21 mouse cellular contexts compared by ENCODE assay signal in the genomic region with DNA sequence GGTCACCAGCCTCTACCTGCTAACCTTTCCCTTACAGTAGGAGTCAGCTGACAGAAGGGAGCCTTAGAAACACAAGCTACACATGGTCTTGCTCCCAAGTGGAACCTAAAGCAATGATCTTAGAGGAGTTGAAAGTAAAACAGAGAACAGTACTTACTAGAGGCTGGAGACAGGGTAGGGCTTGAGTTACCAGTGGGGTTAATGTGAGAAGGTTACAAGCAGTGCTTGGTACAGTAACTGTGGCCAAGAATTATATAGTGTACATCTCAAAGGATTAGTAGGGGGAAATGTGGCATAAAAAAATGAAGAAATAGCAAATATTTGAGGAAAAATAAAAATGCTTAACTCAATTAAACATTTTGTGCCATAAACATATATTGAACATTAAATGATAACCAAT.
DNase-seq lines count a peak whose midpoint lies in the region; ATAC-seq and TF ChIP-seq lines count a peak whose summit lies in the region.
"Had no signal": no experiment of that assay in that cellular context is flagged by ENCODE, and none has a peak within 500 bp of the region (broad histone marks: within the 10 kb centered on the region; RNA-seq: fewer than 3 reads in every experiment).

No protein-coding gene starts in this region.

- no peaks in the 10 kb centered on the region for H3K36me3 ChIP-seq in midbrain, embryonic 11.5 days (ENCODE audit: control insufficient read depth, insufficient read depth, low read length)
- H3K36me3 ChIP-seq in midbrain, embryonic 15.5 days (replicated peaks): no peaks in the 10 kb centered on the region
- no peaks in the 10 kb centered on the region for H3K36me3 ChIP-seq in limb, embryonic 14.5 days (ENCODE audit: control insufficient read depth, insufficient read depth, low read length)
- H3K36me3 ChIP-seq: forebrain, embryonic 15.5 days; G1E had no signal

- H3K4me3 ChIP-seq in left cerebral cortex, adult 2 months: no peak overlapping the region
- H3K4me3 ChIP-seq in midbrain, embryonic 11.5 days (ENCODE audit: low read depth, low read length): no peak overlapping the region
- no peak overlapping the region for H3K4me3 ChIP-seq in midbrain, embryonic 15.5 days
- H3K4me3 ChIP-seq in limb, embryonic 14.5 days (replicated peaks; ENCODE audit: low read length): no peak overlapping the region
- no peak overlapping the region for H3K4me3 ChIP-seq in olfactory bulb, adult 2 months (ENCODE audit: insufficient read depth, low read depth, low read length)
- H3K4me3 ChIP-seq: forebrain, embryonic 13.5 days; forebrain, embryonic 15.5 days had no signal

- TF ChIP-seq CTCF in left cerebral cortex, adult 2 months (IDR thresholded peaks at IDR 0.05): no peak
- no peak for TF ChIP-seq CTCF in olfactory bulb, adult 2 months (IDR thresholded peaks at IDR 0.05; ENCODE audit: insufficient read depth, low read depth, low read length)

- intact Hi-C loops in left cerebral cortex, adult 2 months (cut with DNase I): loop anchor here (1.0 to 5.0 kb wide), 3 partner anchors 55 to 123 kb away; no protein-coding TSS in a partner anchor
- intact Hi-C loops in left cerebral cortex, postnatal 4 days (cut with DNase I): no loop called here

- H3K4me2 ChIP-seq in midbrain, embryonic 11.5 days: no peak overlapping the region
- no peak overlapping the region for H3K4me2 ChIP-seq in midbrain, embryonic 15.5 days
- no peak overlapping the region for H3K4me2 ChIP-seq in limb, embryonic 14.5 days (replicated peaks; ENCODE audit: low read depth, low read length, severe bottlenecking)
- H3K4me2 ChIP-seq: forebrain, embryonic 15.5 days had no signal

- H3K27me3 ChIP-seq in midbrain, embryonic 11.5 days (ENCODE audit: control insufficient read depth, insufficient read depth, low read length): no peaks in the 10 kb centered on the region
- no peaks in the 10 kb centered on the region for H3K27me3 ChIP-seq in midbrain, embryonic 15.5 days (replicated peaks)
- no peaks in the 10 kb centered on the region for H3K27me3 ChIP-seq in limb, embryonic 14.5 days (ENCODE audit: control insufficient read depth, insufficient read depth, low read length)
- H3K27me3 ChIP-seq: forebrain, embryonic 13.5 days; forebrain, embryonic 15.5 days; Patski had no signal

- TF ChIP-seq POLR2A in limb, embryonic 14.5 days (IDR thresholded peaks at IDR 0.05; ENCODE audit: borderline replicate concordance, extremely low read depth, insufficient read depth, insufficient read length): no peak
- TF ChIP-seq POLR2A in olfactory bulb, adult 2 months (IDR thresholded peaks at IDR 0.05; ENCODE audit: insufficient read depth, low read depth, low read length): no peak

- no peaks in the 10 kb centered on the region for H3K4me1 ChIP-seq in midbrain, embryonic 11.5 days (ENCODE audit: control insufficient read depth, insufficient read depth, low read length)
- peaks cover 7% of the 10 kb centered on the region; the same call in 1 of the 2 replicates for H3K4me1 ChIP-seq in midbrain, embryonic 15.5 days
- peaks cover 22% of the 10 kb centered on the region; the same call in 1 of the 2 replicates for H3K4me1 ChIP-seq in limb, embryonic 14.5 days (ENCODE audit: control insufficient read depth, insufficient read depth, low read length)
- H3K4me1 ChIP-seq in olfactory bulb, adult 2 months (ENCODE audit: control insufficient read depth, insufficient read depth, low read length): peaks cover 5% of the 10 kb centered on the region; the same call in 1 of the 2 replicates

- no peak for ATAC-seq in midbrain, embryonic 11.5 days (ENCODE audit: low FRiP score)
- no peak for ATAC-seq in midbrain, embryonic 15.5 days (replicated peaks)
- ATAC-seq in limb, embryonic 14.5 days (ENCODE audit: low FRiP score, low read depth): 0 out of 2 replicates have a peak, but pooled peaks have one; percentile 60
- ATAC-seq: activated CD4-positive, CD25-positive, alpha-beta regulatory T cell, adult 4 months; forebrain, postnatal 0 days; Patski had no signal

- H3K9ac ChIP-seq in midbrain, embryonic 11.5 days (ENCODE audit: low read length): no peak overlapping the region
- no peak overlapping the region for H3K9ac ChIP-seq in midbrain, embryonic 15.5 days
- no peak overlapping the region for H3K9ac ChIP-seq in limb, embryonic 14.5 days (ENCODE audit: low read depth, low read length, severe bottlenecking)
- H3K9ac ChIP-seq: forebrain, embryonic 13.5 days; forebrain, postnatal 0 days had no signal

- no peak for DNase-seq in left cerebral cortex, adult 2 months (ENCODE audit: extremely low spot score in 1 of 2, low spot score in 2 of 2)
- no peak for DNase-seq in left cerebral cortex, postnatal 4 days
- peak; percentile 19 for DNase-seq in midbrain, embryonic 11.5 days (ENCODE audit: low spot score, missing footprints)
- no peak for DNase-seq in limb, embryonic 14.5 days (ENCODE audit: low spot score)
- DNase-seq in frontal cortex, postnatal 25 days (ENCODE audit: low spot score in 2 of 2): no peak
- DNase-seq in ovary, postnatal 36 days (ENCODE audit: low spot score): no peak
- DNase-seq: adrenal gland, adult 8-10 months; adrenal gland, postnatal 14 days; adrenal gland, postnatal 36 days; cerebellum, adult 11-12 months; cerebellum, adult 2 months; cerebellum, adult 9-10 months; cerebellum, postnatal 25 days; forebrain, postnatal 0 days had no signal

- H3K27ac ChIP-seq in left cerebral cortex, adult 2 months: peak overlapping the region; percentile 9; the same call in 1 of the 2 replicates
- H3K27ac ChIP-seq in midbrain, embryonic 11.5 days (ENCODE audit: low read depth, low read length): no peak overlapping the region
- no peak overlapping the region for H3K27ac ChIP-seq in midbrain, embryonic 15.5 days
- H3K27ac ChIP-seq in limb, embryonic 14.5 days (replicated peaks; ENCODE audit: low read depth, low read length): no peak overlapping the region
- H3K27ac ChIP-seq in olfactory bulb, adult 2 months (ENCODE audit: insufficient read depth, low read depth, low read length): peak overlapping the region; percentile 75; the same call in 1 of the 2 replicates

- H3K9me3 ChIP-seq in midbrain, embryonic 11.5 days (ENCODE audit: control insufficient read depth, low read length): no peaks in the 10 kb centered on the region
- H3K9me3 ChIP-seq in midbrain, embryonic 15.5 days: no peaks in the 10 kb centered on the region
- no peaks in the 10 kb centered on the region for H3K9me3 ChIP-seq in limb, embryonic 14.5 days (ENCODE audit: control insufficient read depth, low read length)
- H3K9me3 ChIP-seq: forebrain, embryonic 13.5 days; forebrain, embryonic 15.5 days; G1E had no signal

Comparison
In these comparisons a context has a peak if more than half of its experiments do, and no peak if none do; other contexts are left out.
1. H3K27ac ChIP-seq: peak in left cerebral cortex, adult 2 months (single experiment) and olfactory bulb, adult 2 months (single experiment); none in midbrain, embryonic 11.5 days (single experiment), midbrain, embryonic 15.5 days (single experiment) and limb, embryonic 14.5 days (single experiment).